Mouse (Mus musculus) limb, embryonic 14.5 days (tissue): ENCODE measurements at regions not wholly inside any gene's neighbourhood (a gene's known extent, or its start where the extent isn't known, plus 50 kb on each side); places are given as distances from the start of the nearest gene placed in this dataset.

ENCODE experiments used
- ATAC-seq: fragments of 200-750 bp; cut with Nextera tagmentation; 2 replicates; pipeline ENCODE4 v1.8.0; 2017; ENCODE audit warnings: low read depth, moderate number of reproducible peaks, moderate TSS enrichment; ENCODE audit not compliant: low FRiP score
- DNase-seq: peaks from one replicate; pipeline ENCODE4 v3.0.0-alpha.2; 2015; ENCODE audit warnings: low spot score
- H3K27ac ChIP-seq: fragments of 300-500 bp; sonication (generic); replicated peaks from 2 replicates; pipeline ENCODE4 v1.5.1; 2014; ENCODE audit warnings: low read depth, mild to moderate bottlenecking, low read length, moderate library complexity, mixed read lengths
- H3K27me3 ChIP-seq: fragments of 300-500 bp; sonication (generic); 2 replicates; pipeline ENCODE4 v1.6.1; 2014; ENCODE audit warnings: low read length, mixed read lengths; ENCODE audit not compliant: control insufficient read depth, insufficient read depth
- H3K36me3 ChIP-seq: fragments of 300-500 bp; sonication (generic); 2 replicates; pipeline ENCODE4 v1.6.1; 2014; ENCODE audit warnings: mild to moderate bottlenecking, low read length, moderate library complexity, mixed read lengths; ENCODE audit not compliant: control insufficient read depth, insufficient read depth
- H3K4me1 ChIP-seq: fragments of 300-500 bp; sonication (generic); 2 replicates; pipeline ENCODE4 v1.6.1; 2014; ENCODE audit warnings: antibody characterized with exemption, low read length, mixed read lengths; ENCODE audit not compliant: control insufficient read depth, insufficient read depth
- H3K4me2 ChIP-seq: fragments of 300-500 bp; sonication (generic); replicated peaks from 2 replicates; pipeline ENCODE4 v1.6.1; 2014; ENCODE audit warnings: low read depth, mild to moderate bottlenecking, low read length, moderate library complexity; ENCODE audit not compliant: severe bottlenecking
- H3K4me3 ChIP-seq: fragments of 300-500 bp; sonication (generic); replicated peaks from 2 replicates; pipeline ENCODE4 v1.5.1; 2014; ENCODE audit warnings: low read length
- H3K9ac ChIP-seq: fragments of 300-500 bp; sonication (generic); 2 replicates; pipeline ENCODE4 v1.6.1; 2014; ENCODE audit warnings: mild to moderate bottlenecking, low read depth, low read length, moderate library complexity; ENCODE audit not compliant: severe bottlenecking
- H3K9me3 ChIP-seq: fragments of 300-500 bp; sonication (generic); 2 replicates; pipeline ENCODE4 v1.6.1; 2016; ENCODE audit warnings: low read length; ENCODE audit not compliant: control insufficient read depth
- POLR2A ChIP-seq: fragments of 200-500 bp; IDR thresholded peaks from 2 replicates; pipeline ENCODE4 v1.8.0; 2012; ENCODE audit warnings: inconsistent platforms, mild to moderate bottlenecking, moderate library complexity, borderline replicate concordance; ENCODE audit not compliant: insufficient read depth, insufficient read length; ENCODE audit errors: extremely low read depth
- WGBS: fragments of 180-500 bp; shearing (Covaris S2); extraction: QIAGEN DNeasy Blood & Tissue Kit; methylation state at CpG from one replicate; pipeline ENCODE4 v1.1.7; 2014; 5-methylcytosine and 5-hydroxymethylcytosine counted together

DNA sequence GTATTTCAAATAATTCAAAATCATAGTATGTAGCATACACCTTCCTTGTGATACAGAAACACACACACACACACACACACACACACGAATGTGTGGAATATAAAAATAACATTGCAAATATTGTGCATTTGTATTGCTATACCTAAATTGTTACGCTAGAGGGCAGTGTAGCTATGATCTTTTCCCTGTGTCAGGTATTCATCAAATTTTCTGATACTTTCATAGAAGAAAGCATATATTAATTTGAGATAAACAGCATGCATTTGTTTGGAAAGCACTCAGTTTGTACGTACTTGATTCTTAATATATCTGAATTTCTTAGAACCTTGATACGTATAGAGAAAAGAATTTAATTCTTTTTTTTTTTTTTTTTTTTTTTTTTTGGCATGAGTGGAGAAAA lies 1700.9 kb upstream of the Sel1l start:
- H3K27ac ChIP-seq: no peak overlapping the region
- no peak for TF ChIP-seq POLR2A
- H3K4me1 ChIP-seq: no peaks in the 10 kb centered on the region
- no peaks in the 10 kb centered on the region for H3K36me3 ChIP-seq
- no peaks in the 10 kb centered on the region for H3K27me3 ChIP-seq
- H3K4me3 ChIP-seq: no peak overlapping the region
- DNase-seq (peak; percentile 63), ATAC-seq (no peak)
- no peaks in the 10 kb centered on the region for H3K9me3 ChIP-seq
- no peak overlapping the region for H3K9ac ChIP-seq
- no peak overlapping the region for H3K4me2 ChIP-seq
- 29% methylated on average over 4 of the region's 4 CpGs for WGBS

DNA sequence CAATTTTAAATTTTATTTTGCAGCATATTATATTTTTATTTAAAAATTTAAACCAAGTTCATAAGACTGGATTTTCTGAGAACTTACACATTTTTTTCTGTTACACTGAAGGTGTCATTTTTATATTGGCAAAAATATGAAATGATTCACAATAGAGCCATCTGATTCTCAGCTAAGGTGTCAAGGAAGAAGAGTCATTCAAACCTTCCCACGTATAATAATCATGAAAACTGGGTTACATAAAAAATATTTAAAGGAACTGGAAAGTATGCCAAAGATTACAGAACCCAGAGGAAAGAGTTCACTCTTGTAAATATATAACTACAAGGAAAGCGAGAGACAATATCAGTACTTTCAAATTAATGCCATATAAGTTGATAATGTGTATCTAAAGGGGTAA lies 1674.5 kb upstream of the Sel1l start:
- Histone ChIP-seq H3K4me1 (no peaks in the 10 kb centered on the region), H3K36me3 (no peaks in the 10 kb centered on the region), H3K27me3 (no peaks in the 10 kb centered on the region), H3K9me3 (no peaks in the 10 kb centered on the region), H3K9ac (no peak overlapping the region), H3K4me2 (no peak overlapping the region), H3K27ac (no peak overlapping the region), H3K4me3 (no peak overlapping the region)
- DNase-seq (no peak), ATAC-seq (no peak)
- TF ChIP-seq POLR2A: no peak
- 87% methylated on average over 2 of the region's 2 CpGs for WGBS

DNA sequence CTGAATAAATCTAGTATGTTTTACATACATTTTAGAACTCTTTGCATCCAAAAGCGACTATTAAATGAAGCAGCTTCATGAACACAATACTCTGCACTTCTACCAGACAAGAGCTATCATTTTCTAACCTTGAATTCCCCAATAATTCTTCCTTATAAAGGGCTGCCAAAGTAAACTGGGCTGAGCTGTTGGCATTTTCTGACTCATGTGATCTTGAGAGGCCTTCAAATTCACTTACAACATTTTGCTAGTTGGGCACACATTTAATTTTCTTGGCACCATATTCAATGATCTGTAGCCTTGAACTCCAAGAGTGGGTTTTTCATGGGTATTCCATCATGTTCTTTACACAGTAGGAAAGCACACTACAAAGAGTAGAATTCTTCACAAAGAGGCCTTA lies 1637.4 kb upstream of the Sel1l start:
- no peak for DNase-seq
- no peak for ATAC-seq
- Histone ChIP-seq H3K4me1 (no peaks in the 10 kb centered on the region), H3K9me3 (no peaks in the 10 kb centered on the region), H3K9ac (no peak overlapping the region), H3K27me3 (no peaks in the 10 kb centered on the region), H3K36me3 (no peaks in the 10 kb centered on the region), H3K27ac (no peak overlapping the region), H3K4me2 (no peak overlapping the region), H3K4me3 (no peak overlapping the region)
- no peak for TF ChIP-seq POLR2A
- 80% methylated on average over 1 of the region's 1 CpGs for WGBS

DNA sequence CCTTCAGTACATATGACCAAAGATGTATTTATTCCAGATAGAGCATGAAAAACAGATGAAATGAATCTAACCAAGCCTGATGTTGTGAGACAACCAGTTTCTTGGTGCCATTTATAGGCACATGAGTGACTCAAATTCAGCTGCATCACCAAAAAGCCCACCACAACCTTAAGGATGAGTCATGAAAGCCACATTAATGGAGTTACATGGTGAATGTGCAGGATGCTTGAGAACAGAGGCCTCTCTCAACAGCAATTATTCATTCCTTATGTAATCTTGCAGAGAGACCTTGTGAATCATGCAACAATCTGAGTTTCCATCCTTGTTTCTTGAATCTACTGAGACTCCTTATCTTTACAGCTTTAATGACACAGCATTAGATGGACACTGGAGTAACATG lies 1613.1 kb upstream of the Sel1l start:
- Histone ChIP-seq H3K9me3 (no peaks in the 10 kb centered on the region), H3K9ac (no peak overlapping the region), H3K27me3 (no peaks in the 10 kb centered on the region), H3K4me1 (no peaks in the 10 kb centered on the region), H3K4me2 (no peak overlapping the region), H3K4me3 (no peak overlapping the region), H3K36me3 (no peaks in the 10 kb centered on the region), H3K27ac (no peak overlapping the region)
- TF ChIP-seq POLR2A: no peak
- ATAC-seq (no peak), DNase-seq (no peak)

DNA sequence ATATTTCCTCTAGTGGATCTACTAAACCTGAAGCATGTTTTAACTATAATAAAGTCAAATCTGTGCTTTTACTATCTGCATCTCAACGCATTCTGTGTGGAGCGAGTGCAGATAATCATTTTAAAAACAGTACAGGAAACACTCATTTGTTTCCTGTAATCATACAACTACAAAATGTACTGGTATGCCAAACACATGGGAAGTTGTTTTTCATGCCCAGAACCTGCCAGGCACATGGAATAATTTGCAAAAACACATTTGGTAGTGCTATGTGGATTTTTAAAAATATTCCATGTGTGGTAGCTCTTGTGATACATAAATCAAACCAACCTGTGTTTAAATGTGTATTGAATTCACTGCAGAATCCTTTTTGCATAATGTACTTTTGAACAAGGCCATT lies 1600.5 kb upstream of the Sel1l start:
- H3K9ac ChIP-seq: no peak overlapping the region
- H3K4me1 ChIP-seq: no peaks in the 10 kb centered on the region
- H3K27me3 ChIP-seq: no peaks in the 10 kb centered on the region
- H3K36me3 ChIP-seq: no peaks in the 10 kb centered on the region
- no peak overlapping the region for H3K4me2 ChIP-seq
- WGBS: 65% methylated on average over 2 of the region's 2 CpGs
- DNase-seq (no peak), ATAC-seq (no peak)
- no peaks in the 10 kb centered on the region for H3K9me3 ChIP-seq
- TF ChIP-seq POLR2A: no peak
- H3K27ac ChIP-seq: no peak overlapping the region
- no peak overlapping the region for H3K4me3 ChIP-seq

DNA sequence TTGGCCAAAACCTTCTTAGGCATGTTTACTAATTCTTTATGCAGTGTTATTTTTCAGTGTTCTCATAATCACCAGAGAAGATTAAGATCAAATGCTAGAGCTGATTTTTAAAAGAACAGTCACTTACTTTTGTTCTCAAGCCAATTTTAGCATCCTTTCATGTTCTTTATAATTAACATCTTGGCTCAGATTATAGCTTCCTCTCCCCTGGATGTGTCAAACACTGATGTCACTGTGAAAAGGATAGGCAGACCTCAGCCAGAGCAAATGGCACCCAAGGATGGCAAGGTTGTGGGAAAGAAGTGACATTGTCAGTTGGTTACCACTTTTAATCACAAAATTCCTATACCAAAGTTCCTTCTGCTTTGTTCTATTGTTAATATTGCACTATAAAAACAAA lies 1580.3 kb upstream of the Sel1l start:
- no peak for TF ChIP-seq POLR2A
- DNase-seq (no peak), ATAC-seq (no peak)
- H3K9me3 ChIP-seq: no peaks in the 10 kb centered on the region
- H3K4me1 ChIP-seq: no peaks in the 10 kb centered on the region
- H3K27ac ChIP-seq: no peak overlapping the region
- no peak overlapping the region for H3K9ac ChIP-seq
- no peaks in the 10 kb centered on the region for H3K36me3 ChIP-seq
- H3K27me3 ChIP-seq: no peaks in the 10 kb centered on the region
- no peak overlapping the region for H3K4me3 ChIP-seq
- no peak overlapping the region for H3K4me2 ChIP-seq
